Mouse (Mus musculus) erythroblast, embryonic 14.5 days (primary cell): ENCODE data around the gene Apol7e. TPM values are rescaled to one million over a fixed set of nuclear protein-coding genes. Genes with fewer than 3 reads are reported as not detected.

Experiments
- H3K27me3 ChIP-seq: 2 replicates; pipeline ENCODE4 v1.6.1; 2012; ENCODE audit warnings: inconsistent platforms; ENCODE audit not compliant: control insufficient read depth
- H3K36me3 ChIP-seq: 2 replicates; pipeline ENCODE4 v1.6.1; 2012; ENCODE audit warnings: mild to moderate bottlenecking, inconsistent platforms; ENCODE audit not compliant: control insufficient read depth
- H3K4me1 ChIP-seq: 2 replicates; pipeline ENCODE4 v1.6.1; 2012; ENCODE audit warnings: inconsistent platforms; ENCODE audit not compliant: control insufficient read depth
- H3K4me3 ChIP-seq: replicated peaks from 2 replicates; pipeline ENCODE3; 2012; ENCODE audit warnings: moderate library complexity, mild to moderate bottlenecking, inconsistent platforms
- H3K9me3 ChIP-seq: 2 replicates; pipeline ENCODE4 v1.6.1; 2012; ENCODE audit warnings: low read length, inconsistent platforms, mixed read lengths; ENCODE audit not compliant: control insufficient read depth
- GATA1 ChIP-seq: IDR thresholded peaks from 2 replicates; pipeline ENCODE4 v1.6.1; 2012; ENCODE audit warnings: low read length, inconsistent platforms, mixed read lengths
- TAL1 ChIP-seq: IDR thresholded peaks from 3 replicates; pipeline ENCODE4 v1.6.1; 2012; ENCODE audit warnings: low read length, inconsistent platforms, mixed read lengths
- polyA plus RNA-seq: library from polyadenylated mRNA; stranded (reverse); fragments of >175 nt; gene quantifications from 2 replicates; pipeline ENCODE4 v1.2.3, GENCODE M21; 2012

The Apol7e gene
- polyA plus RNA-seq, 1 experiment = not detected

DNA sequence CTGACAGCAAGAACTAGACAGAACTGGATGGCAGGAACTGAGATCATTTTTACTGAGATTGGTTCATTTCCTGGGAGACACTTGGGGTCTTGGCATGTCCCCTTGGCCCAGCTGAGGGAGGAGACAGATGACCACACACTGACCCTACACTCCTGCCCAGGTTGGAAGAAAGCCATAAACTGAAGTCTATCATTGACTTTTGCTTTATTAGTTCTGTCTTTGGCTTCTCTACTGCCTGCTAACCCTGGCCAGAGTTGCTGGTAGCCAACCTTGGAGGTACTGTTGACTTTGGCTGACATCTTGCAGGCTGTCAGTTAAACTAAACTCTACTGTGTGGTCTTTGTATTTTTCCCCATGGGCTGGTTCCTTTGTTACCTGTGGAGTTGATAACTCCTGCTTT is 46.4 kb downstream of the Apol7e start:
- Histone ChIP-seq H3K36me3 (peaks cover 71% of the 10 kb centered on the region), H3K4me3 (no peak overlapping the region), H3K4me1 (peaks cover 33% of the 10 kb centered on the region), H3K9me3 (peaks cover 16% of the 10 kb centered on the region), H3K27me3 (peaks cover 7% of the 10 kb centered on the region; the same call in 1 of the 2 replicates)
- TF ChIP-seq GATA1 (no peak), TAL1 (no peak)

DNA sequence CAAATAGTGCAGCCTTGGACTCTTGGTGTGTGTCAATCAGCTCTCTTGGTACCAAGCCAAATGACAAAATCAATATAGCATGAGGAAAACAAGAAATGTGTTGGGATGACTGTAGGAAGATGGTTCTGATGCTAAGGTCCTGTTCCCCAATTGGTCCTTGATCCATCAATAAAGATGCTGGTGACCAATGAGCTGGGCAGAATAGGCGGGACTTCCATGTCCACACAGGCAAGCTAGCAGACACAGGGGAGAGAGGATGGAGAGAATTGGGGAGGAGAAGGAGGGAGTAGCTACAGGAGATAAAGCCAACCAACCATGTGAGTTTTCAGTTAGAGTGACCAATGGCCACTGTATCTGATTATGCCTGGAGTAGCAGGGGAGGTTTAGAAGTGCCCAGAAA is 47.7 kb downstream of the Apol7e start:
- Histone ChIP-seq H3K36me3 (peaks cover 84% of the 10 kb centered on the region), H3K9me3 (peaks cover 21% of the 10 kb centered on the region), H3K27me3 (peaks cover 7% of the 10 kb centered on the region; the same call in 1 of the 2 replicates), H3K4me3 (no peak overlapping the region), H3K4me1 (peaks cover 41% of the 10 kb centered on the region)
- TF ChIP-seq GATA1 (no peak), TAL1 (no peak)

DNA sequence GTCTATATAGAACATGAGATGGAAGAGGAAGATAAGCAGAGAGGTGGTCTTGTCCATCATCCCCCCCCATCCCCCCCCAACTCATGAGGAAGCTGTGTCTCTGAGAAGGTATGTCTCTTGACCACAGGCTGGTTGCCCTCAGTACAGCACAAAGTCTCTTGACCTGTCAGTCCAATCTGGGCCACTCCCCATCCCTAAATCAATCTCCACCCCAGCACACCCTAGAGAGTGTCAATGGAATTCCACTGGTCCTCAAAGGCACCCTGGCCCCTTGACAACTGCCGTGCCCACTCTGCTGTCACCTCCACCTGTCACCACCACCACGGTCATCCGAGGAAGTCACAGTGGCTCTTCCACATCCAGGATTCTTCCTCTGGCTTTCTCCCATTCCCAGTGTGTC is 49.8 kb downstream of the Apol7e start:
- peaks cover 7% of the 10 kb centered on the region; the same call in 1 of the 2 replicates for H3K27me3 ChIP-seq
- peaks cover 61% of the 10 kb centered on the region for H3K4me1 ChIP-seq
- H3K4me3 ChIP-seq = peak overlapping the region; percentile 19
- H3K36me3 ChIP-seq = peaks cover 99% of the 10 kb centered on the region
- TF ChIP-seq TAL1 (no peak), GATA1 (no peak)
- H3K9me3 ChIP-seq = peaks cover 23% of the 10 kb centered on the region

DNA sequence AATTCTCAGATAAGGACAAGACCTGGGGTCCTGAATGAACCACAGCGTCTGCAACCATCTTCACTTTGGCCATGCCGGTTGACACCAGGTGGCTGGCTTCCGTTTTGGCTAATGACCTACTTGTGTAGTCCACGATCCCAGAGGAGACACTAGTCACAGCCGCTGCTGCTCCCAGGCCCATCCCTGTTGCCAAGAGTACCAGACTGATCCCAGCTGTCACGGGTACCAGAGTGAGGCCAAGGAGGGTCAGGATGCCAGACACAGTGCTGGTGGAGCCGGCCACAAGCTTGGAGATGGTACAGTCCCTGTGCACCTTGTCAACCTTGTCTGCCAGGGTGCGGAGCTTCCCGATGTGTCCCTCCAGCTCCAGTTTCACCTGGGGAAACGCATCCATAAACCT is 51.1 kb downstream of the Apol7e start:
- H3K27me3 ChIP-seq = peaks cover 7% of the 10 kb centered on the region; the same call in 1 of the 2 replicates
- H3K9me3 ChIP-seq = peaks cover 23% of the 10 kb centered on the region
- H3K4me1 ChIP-seq = peaks cover 66% of the 10 kb centered on the region
- peaks cover 99% of the 10 kb centered on the region for H3K36me3 ChIP-seq
- H3K4me3 ChIP-seq = peak overlapping the region; percentile 21
- TF ChIP-seq GATA1 (no peak), TAL1 (no peak)

DNA sequence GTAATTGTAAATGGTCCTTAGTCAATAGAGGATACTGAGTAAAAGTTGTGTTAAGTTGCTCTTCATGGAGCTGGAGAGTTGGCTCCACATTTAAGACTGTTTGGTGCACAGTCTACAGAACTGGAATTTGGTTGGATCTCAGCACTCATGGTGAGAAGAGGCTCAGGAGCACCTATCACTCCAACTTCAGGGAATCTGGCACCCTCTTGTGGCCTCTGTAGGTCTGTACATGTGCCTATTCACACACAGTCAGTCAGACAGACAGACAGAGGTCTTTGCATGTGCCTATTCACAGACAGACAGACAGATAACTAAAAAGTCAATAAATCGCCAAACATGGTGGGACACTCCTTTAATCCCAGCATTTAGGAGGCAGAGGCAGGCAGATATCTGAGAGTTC is 51.8 kb downstream of the Apol7e start:
- H3K9me3 ChIP-seq = peaks cover 25% of the 10 kb centered on the region
- H3K4me1 ChIP-seq = peaks cover 71% of the 10 kb centered on the region
- peaks cover 7% of the 10 kb centered on the region; the same call in 1 of the 2 replicates for H3K27me3 ChIP-seq
- no peak for TF ChIP-seq GATA1
- H3K36me3 ChIP-seq = peaks cover 95% of the 10 kb centered on the region
- H3K4me3 ChIP-seq = no peak overlapping the region

DNA sequence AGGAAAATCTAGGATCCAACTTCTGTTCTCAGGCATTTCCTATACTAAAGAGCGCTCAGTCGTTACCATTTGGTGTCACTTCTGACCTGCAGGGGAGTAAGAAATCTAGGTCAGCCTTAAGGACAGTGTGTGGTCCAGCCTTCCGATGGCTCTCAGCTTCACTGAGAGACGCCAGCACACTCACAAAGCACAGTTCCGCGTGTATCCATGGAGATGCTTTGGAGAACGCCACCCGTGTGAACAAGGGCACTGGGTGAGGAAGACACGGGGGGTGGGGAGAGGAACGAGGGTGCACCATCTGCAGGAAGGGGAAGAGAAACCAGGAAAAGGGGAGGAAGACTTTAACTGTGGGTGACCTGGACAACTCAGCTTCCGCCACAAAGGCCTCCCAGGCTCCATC is 53.8 kb downstream of the Apol7e start:
- peaks cover 78% of the 10 kb centered on the region for H3K36me3 ChIP-seq
- TF ChIP-seq GATA1 = no peak
- TF ChIP-seq TAL1 = no peak
- peaks cover 84% of the 10 kb centered on the region for H3K4me1 ChIP-seq
- peak overlapping the region; percentile 83 for H3K4me3 ChIP-seq
- peaks cover 7% of the 10 kb centered on the region; the same call in 1 of the 2 replicates for H3K27me3 ChIP-seq
- peaks cover 25% of the 10 kb centered on the region for H3K9me3 ChIP-seq

DNA sequence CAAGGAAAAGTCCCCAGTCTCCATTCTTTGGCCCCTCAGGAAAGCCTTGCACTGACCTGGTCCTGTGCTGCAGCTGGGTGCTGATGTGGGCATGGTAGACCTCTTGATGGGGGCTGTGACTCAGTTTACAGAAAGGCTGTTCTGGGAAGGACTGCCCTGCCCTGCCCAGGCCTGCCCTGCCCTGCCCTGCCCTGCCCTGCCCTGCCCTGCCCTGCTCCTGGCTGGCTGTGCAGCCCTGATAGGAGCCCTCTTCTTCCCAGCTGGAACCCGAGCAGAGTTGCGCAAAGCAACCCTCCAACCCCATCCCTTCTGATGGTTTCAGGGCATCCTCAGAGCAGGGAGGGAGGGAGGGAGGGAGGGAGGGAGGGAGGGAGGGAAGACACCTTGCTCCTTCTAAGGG is 56.5 kb downstream of the Apol7e start:
- Histone ChIP-seq H3K4me1 (peaks cover 61% of the 10 kb centered on the region), H3K27me3 (no peaks in the 10 kb centered on the region; the same call in 1 of the 2 replicates), H3K9me3 (peaks cover 11% of the 10 kb centered on the region), H3K4me3 (peak overlapping the region; percentile 83), H3K36me3 (peaks cover 63% of the 10 kb centered on the region)
- TF ChIP-seq TAL1 (peak; percentile 29; the same call in 1 of the 3 replicates), GATA1 (no peak)

DNA sequence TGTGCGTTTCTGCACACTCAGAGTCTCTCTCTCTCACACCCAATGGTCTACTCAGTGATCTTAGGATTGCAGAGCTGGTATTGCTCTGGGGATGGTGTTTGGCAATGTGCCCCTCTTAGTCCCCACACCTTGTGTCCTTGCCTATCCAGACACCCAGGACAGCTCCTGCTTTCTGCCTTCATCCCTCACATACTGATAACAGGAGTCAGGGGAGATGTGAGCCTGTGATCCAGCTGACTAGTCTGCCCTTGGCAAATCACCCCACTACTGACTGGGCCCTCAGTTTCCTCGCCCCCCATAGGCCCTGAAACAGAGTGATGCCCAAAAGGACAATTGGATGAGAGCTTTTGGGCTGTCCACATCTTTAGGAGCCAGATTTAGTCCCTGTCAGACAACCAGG is 57.4 kb downstream of the Apol7e start:
- peaks cover 56% of the 10 kb centered on the region for H3K4me1 ChIP-seq
- peaks cover 6% of the 10 kb centered on the region; the same call in 1 of the 2 replicates for H3K9me3 ChIP-seq
- no peak for TF ChIP-seq TAL1
- TF ChIP-seq GATA1 = no peak
- peak overlapping the region; percentile 83 for H3K4me3 ChIP-seq
- no peaks in the 10 kb centered on the region for H3K27me3 ChIP-seq
- H3K36me3 ChIP-seq = peaks cover 63% of the 10 kb centered on the region

DNA sequence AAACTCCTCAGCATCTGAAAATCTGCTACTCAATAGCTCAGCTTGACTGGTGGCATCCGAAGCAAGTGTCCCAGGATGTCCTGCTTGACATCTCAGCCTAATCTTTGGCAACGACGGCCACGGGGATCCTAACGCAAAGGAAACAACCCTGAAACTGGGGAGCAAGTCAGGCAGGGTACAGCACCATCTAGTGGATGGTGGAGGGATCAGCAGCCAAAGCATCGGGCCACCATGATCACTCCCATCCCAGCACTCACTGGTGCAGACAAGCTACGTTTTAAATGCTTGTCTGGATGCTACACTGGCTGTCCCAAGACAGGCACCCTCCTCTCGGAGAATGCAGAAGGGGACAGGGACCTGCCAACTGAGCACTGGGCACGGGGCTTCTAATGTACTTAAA is 58.2 kb downstream of the Apol7e start, which contains the start of gene Apol8:
TSS of gene Apol8 (minus strand) at position 156 of the 400 bp plus-strand sequence.
- H3K36me3 ChIP-seq = peaks cover 63% of the 10 kb centered on the region
- TF ChIP-seq TAL1 (no peak), GATA1 (peak; percentile 11; the same call in 1 of the 2 replicates)
- peak within 1 kb of the TSS; percentile 83 for H3K4me3 ChIP-seq
- peaks cover 6% of the 10 kb centered on the region; the same call in 1 of the 2 replicates for H3K9me3 ChIP-seq
- H3K27me3 ChIP-seq = no peaks in the 10 kb centered on the region
- H3K4me1 ChIP-seq = peaks cover 48% of the 10 kb centered on the region

DNA sequence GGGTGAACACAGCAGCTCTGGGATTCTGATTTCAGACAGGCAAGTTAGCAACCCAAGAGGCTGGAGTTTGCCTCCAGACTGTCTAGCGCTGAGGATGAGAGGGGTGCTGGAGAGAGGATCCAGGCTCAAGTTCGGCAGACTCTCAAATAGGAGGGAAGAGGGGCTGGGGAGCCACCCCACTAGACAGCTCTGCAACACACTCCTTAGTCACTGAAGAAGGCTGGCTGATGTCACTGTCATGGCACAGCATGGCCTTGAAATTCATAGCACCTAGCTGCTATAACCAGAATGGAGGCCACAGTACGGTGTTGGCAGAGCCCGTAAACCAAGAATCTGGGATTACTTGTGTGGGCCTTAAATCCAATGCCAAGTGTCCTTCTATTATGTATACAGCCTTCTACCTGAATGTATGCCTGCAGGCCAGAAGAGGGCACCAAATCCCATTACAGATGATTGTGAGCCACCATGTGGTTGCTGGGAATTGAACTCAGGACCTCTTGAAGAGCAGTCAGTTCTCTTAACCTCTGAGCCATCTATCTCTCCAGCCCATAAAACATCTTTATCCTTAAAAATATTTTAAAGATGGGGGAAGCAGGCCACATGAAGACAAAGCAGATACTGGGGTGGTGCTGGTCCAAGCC is 59.0 kb downstream of the Apol7e start:
- peaks cover 63% of the 10 kb centered on the region for H3K36me3 ChIP-seq
- TF ChIP-seq TAL1 (no peak), GATA1 (no peak)
- H3K4me3 ChIP-seq = no peak overlapping the region
- H3K4me1 ChIP-seq = peaks cover 41% of the 10 kb centered on the region
- H3K27me3 ChIP-seq = no peaks in the 10 kb centered on the region
- peaks cover 4% of the 10 kb centered on the region; the same call in 1 of the 2 replicates for H3K9me3 ChIP-seq
